Mouse (Mus musculus) left cerebral cortex, adult 6 months (tissue): ENCODE measurements around the gene Fthl17c. TPM values are rescaled to one million over a fixed set of nuclear protein-coding genes. Genes with fewer than 3 reads are reported as not detected.

Source experiments
- long read RNA-seq, 2 experiments: library from polyadenylated mRNA; unstranded; transcript quantifications; one replicate each; pipeline ENCODE4 v2.0.0; 2019 to 2020
- polyA plus RNA-seq: library from polyadenylated mRNA; unstranded; fragments of <200 nt; fragmentation: Nextera tagmentation; gene quantifications from 2 replicates; pipeline ENCODE4 v1.2.3, GENCODE M21; 2021

Gene Fthl17c
- not detected in 2 replicates for polyA plus RNA-seq
- long read RNA-seq, experiment 1: 0 reads
- long read RNA-seq, experiment 2: 0 reads

DNA sequence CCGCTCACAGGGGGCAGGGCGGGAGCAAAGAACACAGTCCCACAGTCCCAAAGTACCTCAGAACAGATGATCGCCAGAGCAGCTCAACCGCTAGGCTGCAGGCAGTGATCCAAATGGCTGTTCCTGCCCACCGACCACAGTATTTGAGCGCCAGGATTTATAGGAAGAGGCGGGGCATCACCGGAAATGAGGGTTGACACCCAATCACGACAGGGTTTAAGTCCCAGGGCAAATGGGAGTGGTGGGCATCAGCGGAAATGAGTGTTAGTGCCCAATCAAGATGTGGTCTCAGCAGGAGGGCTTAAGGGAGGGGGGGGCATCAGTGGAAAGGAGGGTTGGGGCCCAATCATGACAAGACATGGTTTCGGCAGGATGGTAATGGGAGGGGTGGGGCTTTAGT is at the start of gene Fthl17c:
TSS of gene Fthl17c (minus strand) at position 101 of the 400 bp plus-strand sequence.

DNA sequence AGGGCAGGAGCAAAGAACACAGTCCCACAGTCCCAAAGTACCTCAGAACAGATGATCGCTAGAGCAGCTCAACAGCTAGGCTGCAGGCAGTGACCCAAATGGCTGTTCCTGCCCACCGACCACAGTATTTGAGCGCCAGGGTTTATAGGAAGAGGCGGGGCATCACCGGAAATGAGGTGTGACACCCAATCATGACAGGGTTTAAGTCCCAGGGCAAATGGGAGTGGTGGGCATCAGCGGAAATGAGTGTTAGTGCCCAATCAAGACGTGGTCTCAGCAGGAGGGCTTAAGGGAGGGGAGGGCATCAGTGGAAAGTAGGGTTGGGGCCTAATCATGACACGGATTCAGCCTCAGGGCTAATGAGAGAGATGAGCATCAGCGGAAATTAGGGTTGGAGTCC is 10.3 kb upstream of the Fthl17c start, which contains the start of gene Fthl17d:
TSS of gene Fthl17d (minus strand) at position 101 of the 400 bp plus-strand sequence.

DNA sequence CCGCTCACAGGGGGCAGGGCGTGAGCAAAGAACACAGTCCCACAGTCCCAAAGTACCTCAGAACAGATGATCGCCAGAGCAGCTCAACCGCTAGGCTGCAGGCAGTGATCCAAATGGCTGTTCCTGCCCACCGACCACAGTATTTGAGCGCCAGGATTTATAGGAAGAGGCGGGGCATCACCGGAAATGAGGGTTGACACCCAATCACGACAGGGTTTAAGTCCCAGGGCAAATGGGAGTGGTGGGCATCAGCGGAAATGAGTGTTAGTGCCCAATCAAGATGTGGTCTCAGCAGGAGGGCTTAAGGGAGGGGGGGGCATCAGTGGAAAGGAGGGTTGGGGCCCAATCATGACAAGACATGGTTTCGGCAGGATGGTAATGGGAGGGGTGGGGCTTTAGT is 13.5 kb downstream of the Fthl17c start, which contains the start of gene Fthl17b:
TSS of gene Fthl17b (minus strand) at position 101 of the 400 bp plus-strand sequence.

Other genes starting within 250 kb of the Fthl17c start
- not detected in 2 replicates for gene Ssx9, start 228.1 kb downstream of the Fthl17c start, polyA plus RNA-seq
- not detected in 2 replicates for gene Ssxb5, start 172.9 kb downstream of the Fthl17c start, polyA plus RNA-seq
- gene Gm6592, start 132.6 kb downstream of the Fthl17c start, polyA plus RNA-seq: not detected in 2 replicates
- gene Gm5751, start 102.3 kb downstream of the Fthl17c start, polyA plus RNA-seq: not detected in 2 replicates
- 4.2 and 17.6 TPM in 2 replicates for gene B630019K06Rik, start 84.2 kb downstream of the Fthl17c start, polyA plus RNA-seq
- gene Fthl17b, start 13.6 kb downstream of the Fthl17c start, polyA plus RNA-seq: not detected in 2 replicates
- gene Fthl17d, start 10.2 kb upstream of the Fthl17c start, polyA plus RNA-seq: not detected in 2 replicates
- gene Fthl17e, start 56.9 kb upstream of the Fthl17c start, polyA plus RNA-seq: not detected in 2 replicates
- not detected in 2 replicates for gene Fthl17f, start 86.5 kb upstream of the Fthl17c start, polyA plus RNA-seq
- gene 4930402K13Rik, start 128.0 kb upstream of the Fthl17c start, polyA plus RNA-seq: not detected in 2 replicates
- 1.6 and 2.0 TPM in 2 replicates for gene Lancl3, start 223.3 kb upstream of the Fthl17c start, polyA plus RNA-seq